Mouse (Mus musculus) lung, postnatal 0 days (tissue): ENCODE measurements around the gene Lyl1. TPM values are rescaled to one million over a fixed set of nuclear protein-coding genes. Genes with fewer than 3 reads are reported as not detected.

Experiments
- ATAC-seq: fragments of 200-750 bp; cut with Nextera tagmentation; 2 replicates; pipeline ENCODE4 v1.8.0; 2017; ENCODE audit warnings: moderate library complexity
- DNase-seq: peaks from one replicate; pipeline ENCODE4 v3.0.0-alpha.2; 2016; ENCODE audit warnings: low spot score
- H3K27ac ChIP-seq: fragments of 300-500 bp; sonication (generic); 2 replicates; pipeline ENCODE4 v1.5.1; 2014; ENCODE audit warnings: antibody characterized with exemption, mild to moderate bottlenecking, low read length, mixed read lengths
- H3K27me3 ChIP-seq: fragments of 300-500 bp; sonication (generic); replicated peaks from 2 replicates; pipeline ENCODE4 v1.6.1; 2014; ENCODE audit warnings: low read length, mixed read lengths; ENCODE audit not compliant: insufficient read depth
- H3K36me3 ChIP-seq: fragments of 300-500 bp; sonication (generic); 2 replicates; pipeline ENCODE4 v1.6.1; 2014; ENCODE audit warnings: low read length, mixed read lengths; ENCODE audit not compliant: insufficient read depth
- H3K4me1 ChIP-seq: fragments of 300-500 bp; sonication (generic); 2 replicates; pipeline ENCODE4 v1.6.1; 2014; ENCODE audit warnings: antibody characterized with exemption, low read depth, low read length, mixed read lengths; ENCODE audit not compliant: insufficient read depth
- H3K4me2 ChIP-seq: fragments of 300-500 bp; sonication (generic); replicated peaks from 2 replicates; pipeline ENCODE4 v1.6.1; 2014; ENCODE audit warnings: low read depth, mild to moderate bottlenecking, low read length, moderate library complexity, mixed read lengths
- H3K4me3 ChIP-seq: fragments of 300-500 bp; sonication (generic); 2 replicates; pipeline ENCODE4 v1.5.1; 2014; ENCODE audit warnings: low read depth, low read length
- H3K9ac ChIP-seq: fragments of 300-500 bp; sonication (generic); replicated peaks from 2 replicates; pipeline ENCODE4 v1.6.1; 2014; ENCODE audit warnings: low read depth, mild to moderate bottlenecking
- H3K9me3 ChIP-seq: fragments of 300-500 bp; sonication (generic); 2 replicates; pipeline ENCODE4 v1.6.1; 2016; ENCODE audit warnings: low read length, mixed read lengths
- CTCF ChIP-seq: IDR thresholded peaks from 2 replicates; pipeline ENCODE4 v1.5.1; 2016; ENCODE audit warnings: antibody characterized with exemption, mild to moderate bottlenecking
- EP300 ChIP-seq: IDR thresholded peaks from 2 replicates; pipeline ENCODE4 v1.6.1; 2016; ENCODE audit warnings: antibody characterized with exemption, mild to moderate bottlenecking, control low read depth
- WGBS: fragments of 180-500 bp; shearing (Covaris S2); extraction: QIAGEN DNeasy Blood & Tissue Kit; methylation state at CpG from one replicate; pipeline ENCODE4 v1.1.7; 2014; 5-methylcytosine and 5-hydroxymethylcytosine counted together
- polyA plus RNA-seq: library from polyadenylated mRNA; unstranded; fragments of >200 nt; fragmentation: Nextera tagmentation; extraction: Ambion mirVana; gene quantifications from 2 replicates; pipeline ENCODE4 v1.2.1, GENCODE M21; 2015

The Lyl1 gene
- 11.6 and 13.9 TPM in 2 replicates for polyA plus RNA-seq

DNA sequence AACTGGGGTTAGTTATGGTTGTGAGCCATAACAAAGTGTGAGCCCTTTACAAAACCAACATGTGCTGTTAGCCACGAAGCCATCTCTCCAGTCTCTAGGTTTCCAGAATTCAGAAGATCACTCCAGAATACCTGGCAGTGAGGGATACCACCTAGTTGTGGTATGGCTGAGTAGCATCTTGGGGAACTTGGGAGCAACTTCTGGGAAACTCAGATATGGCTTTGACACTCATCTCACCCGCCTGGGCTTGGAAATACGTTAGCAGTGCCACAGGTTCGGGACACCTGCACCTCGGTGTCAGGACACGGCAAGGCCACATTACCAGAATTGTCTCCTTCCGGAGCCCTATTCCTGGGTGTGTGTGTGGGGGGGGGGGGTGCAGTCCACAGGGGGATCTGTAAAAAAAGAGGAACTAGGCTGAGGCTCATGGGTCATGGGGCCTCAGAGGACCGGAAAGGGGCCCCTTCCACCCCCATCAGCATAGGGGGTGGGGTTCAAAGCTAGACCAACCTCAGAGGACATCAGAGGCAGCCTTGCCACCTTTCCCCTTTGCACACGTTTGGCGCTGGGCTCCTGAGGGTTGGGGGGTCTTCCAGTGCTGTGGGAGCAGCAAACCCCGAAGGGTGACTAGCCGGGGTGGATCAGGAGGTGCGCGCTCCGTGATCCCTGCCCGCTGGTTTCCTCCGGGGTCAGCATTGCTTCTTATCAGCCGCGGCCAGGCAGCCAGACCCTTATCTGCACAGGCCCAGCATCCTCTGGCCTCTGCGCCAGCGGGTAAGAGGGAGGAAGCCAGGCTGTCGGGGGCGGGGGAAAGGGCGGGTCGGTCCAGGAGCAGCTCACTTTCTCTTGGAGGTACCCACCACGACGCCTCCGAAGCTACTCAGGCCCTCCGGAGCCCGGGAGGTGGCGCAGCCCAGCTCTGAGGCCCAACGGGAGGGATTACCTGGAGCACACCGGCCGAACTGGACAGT is at the start of gene Lyl1:
Lyl1 (plus strand) TSS at position 517 of the 971 bp plus-strand sequence.
- whole genome bisulfite sequencing: 15% methylated on average over 34 of the region's 34 CpGs
- peak; percentile 97 for TF ChIP-seq EP300
- peak; percentile 58 for TF ChIP-seq CTCF
- DNase-seq: peak; percentile 81
- Histone ChIP-seq H3K4me2 (peak within 1 kb of the TSS; percentile 48), H3K4me3 (peak within 1 kb of the TSS; percentile 33), H3K4me1 (peaks cover 20% of the 10 kb centered on the region), H3K27me3 (no peaks in the 10 kb centered on the region), H3K9ac (peak within 1 kb of the TSS; percentile 26; the same call in 1 of the 2 replicates), H3K27ac (peak within 1 kb of the TSS; percentile 76), H3K9me3 (no peaks in the 10 kb centered on the region), H3K36me3 (0 out of 2 replicates have a peak, but pooled peaks cover 13% of the 10 kb centered on the region)
- ATAC-seq: peak; percentile 69

DNA sequence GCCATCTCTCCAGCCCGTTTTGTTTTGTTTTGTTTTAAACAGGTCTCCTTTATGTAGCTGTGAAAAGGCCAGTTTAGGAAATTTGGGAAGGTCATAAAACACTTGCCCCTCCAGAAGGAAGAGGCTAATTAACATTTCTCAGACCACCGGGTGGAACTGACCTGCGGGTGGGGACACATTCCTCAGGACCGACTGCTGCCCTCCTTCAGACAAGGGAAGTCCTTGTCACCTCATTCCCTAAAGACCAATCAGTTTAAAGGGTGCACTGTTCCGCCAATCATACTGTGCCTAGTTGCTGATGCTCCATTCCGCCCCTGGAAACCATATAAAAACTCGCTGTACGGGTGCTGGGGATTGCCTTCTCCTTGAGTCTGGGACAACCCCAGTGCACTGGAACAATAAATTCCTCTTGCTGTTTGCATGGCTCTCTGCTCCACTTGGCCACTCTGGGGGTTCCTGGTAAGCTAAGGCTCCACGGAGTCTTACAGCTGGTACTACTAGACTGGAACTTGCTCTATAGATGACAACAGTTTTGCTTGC is 48.1 kb upstream of the Lyl1 start:
- no peaks in the 10 kb centered on the region for H3K27me3 ChIP-seq
- no peaks in the 10 kb centered on the region for H3K9me3 ChIP-seq
- H3K36me3 ChIP-seq: no peaks in the 10 kb centered on the region
- no peak overlapping the region for H3K9ac ChIP-seq
- no peak overlapping the region for H3K4me3 ChIP-seq
- H3K27ac ChIP-seq: no peak overlapping the region
- no peak for DNase-seq
- ATAC-seq: no peak
- no peak overlapping the region for H3K4me2 ChIP-seq
- TF ChIP-seq CTCF (no peak), EP300 (no peak)
- 47% methylated on average over 9 of the region's 9 CpGs for WGBS
- peaks cover 22% of the 10 kb centered on the region for H3K4me1 ChIP-seq

DNA sequence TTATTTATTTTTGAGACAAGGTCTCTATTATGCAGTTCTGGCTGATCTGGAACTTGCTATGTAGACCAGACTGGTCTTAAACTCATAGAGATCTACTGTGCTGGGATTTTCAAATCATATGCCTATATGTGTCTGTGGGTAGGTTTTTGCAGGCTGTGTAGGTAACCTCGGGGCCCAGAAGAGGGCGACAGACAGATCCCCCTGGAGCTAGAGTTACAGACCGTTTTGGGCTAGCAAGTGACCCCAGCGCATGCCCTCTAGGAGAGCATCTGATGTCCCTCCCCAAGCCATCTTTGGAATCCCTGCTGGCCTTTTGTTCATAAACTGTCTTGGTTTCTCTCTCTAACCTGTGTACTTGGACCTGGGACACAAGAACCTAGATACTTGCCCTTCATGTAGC is 46.7 kb upstream of the Lyl1 start:
- H3K27me3 ChIP-seq: no peaks in the 10 kb centered on the region
- DNase-seq: no peak
- no peak overlapping the region for H3K4me2 ChIP-seq
- ATAC-seq: no peak
- H3K27ac ChIP-seq: peak overlapping the region; percentile 97
- no peak for TF ChIP-seq EP300
- peak; percentile 53 for TF ChIP-seq CTCF
- H3K9me3 ChIP-seq: no peaks in the 10 kb centered on the region
- no peak overlapping the region for H3K4me3 ChIP-seq
- no peaks in the 10 kb centered on the region for H3K36me3 ChIP-seq
- peaks cover 24% of the 10 kb centered on the region for H3K4me1 ChIP-seq
- WGBS: 30% methylated on average over 4 of the region's 4 CpGs
- H3K9ac ChIP-seq: no peak overlapping the region

- Histone ChIP-seq H3K9ac (peak overlapping the region; percentile 76), H3K4me3 (peak overlapping the region; percentile 44), H3K9me3 (no peaks in the 10 kb centered on the region), H3K4me1 (peaks cover 32% of the 10 kb centered on the region), H3K27ac (peak overlapping the region; percentile 97), H3K36me3 (no peaks in the 10 kb centered on the region), H3K4me2 (peak overlapping the region; percentile 81), H3K27me3 (no peaks in the 10 kb centered on the region)
- peak; percentile 50 for ATAC-seq
- DNase-seq: peak; percentile 81
- TF ChIP-seq EP300: peak; percentile 97
- TF ChIP-seq CTCF: no peak
- WGBS: 2% methylated on average over 15 of the region's 15 CpGs
These were observed 45.7 kb upstream of the Lyl1 start for GRCm38 (mm10) chr8:84655336-84656190.

DNA sequence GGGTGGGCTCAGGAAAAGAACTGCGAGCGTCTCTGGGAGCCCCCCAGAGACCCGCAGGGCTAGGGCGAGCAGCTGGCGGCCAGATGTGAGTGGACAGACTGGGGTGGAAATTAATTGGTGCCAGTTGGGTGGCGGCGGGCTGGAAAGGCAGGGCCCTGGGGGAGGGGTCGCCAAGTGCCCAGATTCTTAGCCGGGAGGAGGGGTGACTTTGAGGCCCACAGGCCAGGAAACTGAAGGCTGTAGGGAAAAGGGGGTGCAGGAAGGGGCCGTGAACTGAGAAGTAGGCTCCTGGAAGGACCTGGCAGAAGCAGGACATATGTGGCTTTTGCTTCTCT is 45.1 kb upstream of the Lyl1 start:
- no peak for ATAC-seq
- H3K4me1 ChIP-seq: peaks cover 32% of the 10 kb centered on the region
- H3K9ac ChIP-seq: peak overlapping the region; percentile 76
- no peaks in the 10 kb centered on the region for H3K36me3 ChIP-seq
- H3K9me3 ChIP-seq: no peaks in the 10 kb centered on the region
- WGBS: 2% methylated on average over 10 of the region's 10 CpGs
- H3K4me2 ChIP-seq: peak overlapping the region; percentile 81
- peak; percentile 41 for DNase-seq
- TF ChIP-seq EP300: no peak
- TF ChIP-seq CTCF: no peak
- H3K27ac ChIP-seq: peak overlapping the region; percentile 97
- H3K27me3 ChIP-seq: no peaks in the 10 kb centered on the region
- peak overlapping the region; percentile 44 for H3K4me3 ChIP-seq
